Mouse (Mus musculus): ENCODE results near the gene Myo19. TPM values are rescaled to one million over a fixed set of nuclear protein-coding genes. Genes with fewer than 3 reads are reported as not detected.

The Myo19 gene
- polyA plus RNA-seq, 1 experiment from 2014 or later: 9.3 TPM

- peaks cover 14% of the 10 kb centered on the region for H3K4me1 ChIP-seq (replicated peaks)
- WGBS: 61% methylated on average over 7 of the region's 7 CpGs
- peak overlapping the region; percentile 79 for H3K4me2 ChIP-seq
- no peak overlapping the region for H3K9ac ChIP-seq (replicated peaks)
- H3K4me3 ChIP-seq (replicated peaks): peak overlapping the region; percentile 95
- no peaks in the 10 kb centered on the region for H3K9me3 ChIP-seq
- ATAC-seq (ENCODE audit: insufficient number of reproducible peaks, insufficient read depth, low FRiP score, low TSS enrichment, low read depth): no peak
- H3K27ac ChIP-seq: no peak overlapping the region
- peaks cover 28% of the 10 kb centered on the region for H3K36me3 ChIP-seq
- no peaks in the 10 kb centered on the region for H3K27me3 ChIP-seq
These were observed 36.9 kb downstream of the Myo19 start for GRCm38 (mm10) chr11:84916703-84917300.

- 5% methylated on average over 16 of the region's 16 CpGs for WGBS
- peak; percentile 52; the same call in 1 of the 2 replicates for ATAC-seq (ENCODE audit: insufficient number of reproducible peaks, insufficient read depth, low FRiP score, low TSS enrichment, low read depth)
These were observed 38.5 kb downstream of the Myo19 start for GRCm38 (mm10) chr11:84918425-84918824.

GRCm38 (mm10) chr11:84919276-84919675 is 39.3 kb downstream of the Myo19 start:
- H3K9me3 ChIP-seq: no peaks in the 10 kb centered on the region
- WGBS: 34% methylated on average over 3 of the region's 3 CpGs
- H3K27me3 ChIP-seq: no peaks in the 10 kb centered on the region
- H3K4me2 ChIP-seq: no peak overlapping the region
- H3K9ac ChIP-seq (replicated peaks): no peak overlapping the region
- peaks cover 5% of the 10 kb centered on the region; the same call in 1 of the 2 replicates for H3K36me3 ChIP-seq
- no peak overlapping the region for H3K4me3 ChIP-seq (replicated peaks)
- H3K4me1 ChIP-seq (replicated peaks): peaks cover 14% of the 10 kb centered on the region
- no peak for ATAC-seq (ENCODE audit: insufficient number of reproducible peaks, insufficient read depth, low FRiP score, low TSS enrichment, low read depth)
- H3K27ac ChIP-seq: no peak overlapping the region

More at GRCm38 (mm10) chr11:84918425-84918824, 38.5 kb downstream of the Myo19 start:
- Histone ChIP-seq H3K4me2 (peak overlapping the region; percentile 39), H3K4me3 (replicated peaks) (peak overlapping the region; percentile 13; the same call in 1 of the 2 replicates), H3K4me1 (replicated peaks) (peaks cover 14% of the 10 kb centered on the region), H3K27ac (no peak overlapping the region), H3K9me3 (no peaks in the 10 kb centered on the region), H3K27me3 (no peaks in the 10 kb centered on the region), H3K36me3 (peaks cover 14% of the 10 kb centered on the region; the same call in 1 of the 2 replicates), H3K9ac (replicated peaks) (no peak overlapping the region)

GRCm38 (mm10) chr11:84919951-84920350 is 40.0 kb downstream of the Myo19 start:
- H3K4me3 ChIP-seq (replicated peaks): no peak overlapping the region
- no peak overlapping the region for H3K4me2 ChIP-seq
- peaks cover 9% of the 10 kb centered on the region; the same call in 1 of the 2 replicates for H3K4me1 ChIP-seq (replicated peaks)
- H3K9ac ChIP-seq (replicated peaks): no peak overlapping the region
- no peaks in the 10 kb centered on the region for H3K36me3 ChIP-seq
- 75% methylated on average over 7 of the region's 7 CpGs for WGBS
- H3K9me3 ChIP-seq: no peaks in the 10 kb centered on the region
- no peak for ATAC-seq (ENCODE audit: insufficient number of reproducible peaks, insufficient read depth, low FRiP score, low TSS enrichment, low read depth)
- no peak overlapping the region for H3K27ac ChIP-seq
- H3K27me3 ChIP-seq: no peaks in the 10 kb centered on the region

- whole genome bisulfite sequencing: 86% methylated on average over 8 of the region's 8 CpGs
- Histone ChIP-seq H3K27me3 (no peaks in the 10 kb centered on the region), H3K27ac (no peak overlapping the region), H3K9ac (replicated peaks) (no peak overlapping the region), H3K4me1 (replicated peaks) (peaks cover 2% of the 10 kb centered on the region; the same call in 1 of the 2 replicates), H3K36me3 (no peaks in the 10 kb centered on the region), H3K4me2 (no peak overlapping the region), H3K9me3 (no peaks in the 10 kb centered on the region), H3K4me3 (replicated peaks) (no peak overlapping the region)
- no peak for ATAC-seq (ENCODE audit: insufficient number of reproducible peaks, insufficient read depth, low FRiP score, low TSS enrichment, low read depth)
These were observed 41.0 kb downstream of the Myo19 start for GRCm38 (mm10) chr11:84920981-84921380.

- H3K4me1 ChIP-seq (replicated peaks): no peaks in the 10 kb centered on the region
- no peaks in the 10 kb centered on the region for H3K9me3 ChIP-seq
- H3K4me2 ChIP-seq: no peak overlapping the region
- no peak overlapping the region for H3K27ac ChIP-seq
- H3K4me3 ChIP-seq (replicated peaks): no peak overlapping the region
- H3K36me3 ChIP-seq: no peaks in the 10 kb centered on the region
- no peaks in the 10 kb centered on the region for H3K27me3 ChIP-seq
- 13% methylated on average over 6 of the region's 6 CpGs for WGBS
- H3K9ac ChIP-seq (replicated peaks): no peak overlapping the region
- no peak for ATAC-seq (ENCODE audit: insufficient number of reproducible peaks, insufficient read depth, low FRiP score, low TSS enrichment, low read depth)
These were observed 52.3 kb downstream of the Myo19 start for GRCm38 (mm10) chr11:84932261-84932660.

- Histone ChIP-seq H3K27ac (no peak overlapping the region), H3K4me2 (no peak overlapping the region), H3K9ac (replicated peaks) (no peak overlapping the region), H3K36me3 (no peaks in the 10 kb centered on the region), H3K4me3 (replicated peaks) (no peak overlapping the region), H3K9me3 (no peaks in the 10 kb centered on the region), H3K27me3 (peaks cover 23% of the 10 kb centered on the region), H3K4me1 (replicated peaks) (peaks cover 8% of the 10 kb centered on the region; the same call in 1 of the 2 replicates)
- ATAC-seq (ENCODE audit: insufficient number of reproducible peaks, insufficient read depth, low FRiP score, low TSS enrichment, low read depth): no peak
- 63% methylated on average over 8 of the region's 8 CpGs for WGBS
These were observed 59.6 kb downstream of the Myo19 start for GRCm38 (mm10) chr11:84939508-84940053.

- Histone ChIP-seq H3K36me3 (no peaks in the 10 kb centered on the region), H3K4me2 (no peak overlapping the region), H3K27ac (no peak overlapping the region), H3K9ac (replicated peaks) (no peak overlapping the region), H3K4me3 (replicated peaks) (no peak overlapping the region), H3K27me3 (peaks cover 29% of the 10 kb centered on the region), H3K4me1 (replicated peaks) (peaks cover 9% of the 10 kb centered on the region; the same call in 1 of the 2 replicates), H3K9me3 (no peaks in the 10 kb centered on the region)
- 81% methylated on average over 10 of the region's 10 CpGs for WGBS
- no peak for ATAC-seq (ENCODE audit: insufficient number of reproducible peaks, insufficient read depth, low FRiP score, low TSS enrichment, low read depth)
These were observed 60.2 kb downstream of the Myo19 start for GRCm38 (mm10) chr11:84940140-84940539.

GRCm38 (mm10) chr11:84943948-84944347 is 64.0 kb downstream of the Myo19 start:
- Histone ChIP-seq H3K4me3 (replicated peaks) (peak overlapping the region; percentile 12; the same call in 1 of the 2 replicates), H3K27me3 (peaks cover 37% of the 10 kb centered on the region), H3K4me1 (replicated peaks) (peaks cover 9% of the 10 kb centered on the region; the same call in 1 of the 2 replicates), H3K27ac (no peak overlapping the region), H3K4me2 (peak overlapping the region; percentile 52), H3K9me3 (no peaks in the 10 kb centered on the region), H3K9ac (replicated peaks) (no peak overlapping the region), H3K36me3 (no peaks in the 10 kb centered on the region)
- WGBS: under 1% methylated on average over 15 of the region's 15 CpGs
- ATAC-seq (ENCODE audit: insufficient number of reproducible peaks, insufficient read depth, low FRiP score, low TSS enrichment, low read depth): no peak

- Histone ChIP-seq H3K27me3 (peaks cover 37% of the 10 kb centered on the region), H3K27ac (no peak overlapping the region), H3K36me3 (no peaks in the 10 kb centered on the region), H3K9me3 (no peaks in the 10 kb centered on the region), H3K4me3 (replicated peaks) (no peak overlapping the region), H3K4me1 (replicated peaks) (peaks cover 9% of the 10 kb centered on the region; the same call in 1 of the 2 replicates), H3K9ac (replicated peaks) (no peak overlapping the region), H3K4me2 (no peak overlapping the region)
- ATAC-seq (ENCODE audit: insufficient number of reproducible peaks, insufficient read depth, low FRiP score, low TSS enrichment, low read depth): no peak
- 6% methylated on average over 12 of the region's 12 CpGs for WGBS
These were observed 64.9 kb downstream of the Myo19 start for GRCm38 (mm10) chr11:84944639-84945435.

GRCm38 (mm10) chr11:84945841-84946240 is 65.9 kb downstream of the Myo19 start:
- Histone ChIP-seq H3K9me3 (no peaks in the 10 kb centered on the region), H3K27me3 (peaks cover 37% of the 10 kb centered on the region), H3K27ac (no peak overlapping the region), H3K4me2 (no peak overlapping the region), H3K4me1 (replicated peaks) (peaks cover 9% of the 10 kb centered on the region; the same call in 1 of the 2 replicates), H3K36me3 (no peaks in the 10 kb centered on the region), H3K9ac (replicated peaks) (no peak overlapping the region), H3K4me3 (replicated peaks) (no peak overlapping the region)
- WGBS: 44% methylated on average over 3 of the region's 3 CpGs
- ATAC-seq (ENCODE audit: insufficient number of reproducible peaks, insufficient read depth, low FRiP score, low TSS enrichment, low read depth): no peak
